Mouse (Mus musculus): ENCODE results near the gene Atg14.

GRCm38 (mm10) chr14:47535096-47535495, 35.4 kb downstream of the Atg14 start:
- TF ChIP-seq CTCF (IDR thresholded peaks at IDR 0.05; ENCODE audit: borderline replicate concordance, control insufficient read depth, extremely low read depth, insufficient read depth, low read length, poor library complexity) (no peak), POLR2A (IDR thresholded peaks at IDR 0.05; ENCODE audit: control insufficient read depth, extremely low read depth, insufficient read depth, low read length, poor library complexity) (no peak)
